Mouse (Mus musculus) brown adipose tissue, adult 24 weeks (tissue): ENCODE measurements around the gene Zfp26. TPM values are rescaled to one million over a fixed set of nuclear protein-coding genes. Genes with fewer than 3 reads are reported as not detected.
A peak's percentile ranks its signal among the peaks of the same experiment; 100 is the strongest.

Experiments
- H3K27ac ChIP-seq: fragments of 200-500 bp; replicated peaks from 2 replicates; pipeline ENCODE4 v1.5.1; 2012; ENCODE audit warnings: low read depth, mild to moderate bottlenecking, low read length
- H3K4me1 ChIP-seq: fragments of 200-500 bp; 2 replicates; pipeline ENCODE4 v1.6.1; 2012; ENCODE audit warnings: low read length, mixed read lengths; ENCODE audit not compliant: control insufficient read depth, insufficient read depth, insufficient read length
- H3K4me3 ChIP-seq: fragments of 200-500 bp; 2 replicates; pipeline ENCODE4 v1.5.1; 2012; ENCODE audit warnings: low read depth, mild to moderate bottlenecking, low read length, moderate library complexity; ENCODE audit not compliant: insufficient read depth
- polyA plus RNA-seq: library from polyadenylated mRNA; stranded (reverse); fragments of >200 nt; gene quantifications from 2 replicates; pipeline ENCODE4 v1.2.4, GENCODE M21; 2012; ENCODE audit not compliant: missing spikeins, insufficient read depth, insufficient read length

Gene Zfp26
- polyA plus RNA-seq, 1 experiment, result 4.0 TPM

DNA sequence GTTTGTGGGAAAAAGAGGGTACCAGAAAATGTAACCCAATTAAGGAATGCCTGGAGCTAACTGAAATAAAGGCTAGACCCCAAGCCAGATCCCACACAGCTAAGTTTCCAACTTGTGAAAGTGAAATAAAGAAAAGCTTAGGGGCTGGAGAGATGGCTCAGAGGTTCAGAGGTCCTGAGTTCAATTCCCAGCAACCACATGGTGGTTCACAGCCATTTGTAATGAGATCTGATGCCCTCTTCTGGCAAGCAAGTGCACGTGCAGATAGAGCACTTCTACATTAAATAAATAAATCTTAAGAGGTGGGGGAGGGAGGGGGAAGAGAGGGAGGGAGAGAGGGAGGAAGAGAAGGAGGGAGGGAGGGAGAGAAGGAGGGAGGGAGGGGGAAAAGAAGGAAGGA is 48.5 kb downstream of the Zfp26 start:
- Histone ChIP-seq H3K4me1 (no peaks in the 10 kb centered on the region), H3K4me3 (no peak overlapping the region), H3K27ac (no peak overlapping the region)

GRCm38 (mm10) chr9:20409319-20409718 is 50.6 kb downstream of the Zfp26 start:
- H3K4me1 ChIP-seq, result no peaks in the 10 kb centered on the region
- no peak overlapping the region for H3K27ac ChIP-seq
- no peak overlapping the region for H3K4me3 ChIP-seq

GRCm38 (mm10) chr9:20385343-20385703 is 74.6 kb downstream of the Zfp26 start:
- Histone ChIP-seq H3K27ac (no peak overlapping the region; the same call in 1 of the 2 replicates), H3K4me1 (peaks cover 5% of the 10 kb centered on the region; the same call in 1 of the 2 replicates), H3K4me3 (peak overlapping the region; percentile 95)

GRCm38 (mm10) chr9:20384532-20385342 is 75.2 kb downstream of the Zfp26 start, which contains the start of gene Zfp560:
TSS of gene Zfp560 (minus strand) at chr9:20385177.
- Histone ChIP-seq H3K4me1 (peaks cover 5% of the 10 kb centered on the region; the same call in 1 of the 2 replicates), H3K27ac (peak within 1 kb of the TSS; percentile 70), H3K4me3 (peak within 1 kb of the TSS; percentile 95)

GRCm38 (mm10) chr9:20383659-20384058 is 76.3 kb downstream of the Zfp26 start:
- Histone ChIP-seq H3K4me3 (peak overlapping the region; percentile 14; the same call in 1 of the 2 replicates), H3K4me1 (peaks cover 5% of the 10 kb centered on the region; the same call in 1 of the 2 replicates), H3K27ac (no peak overlapping the region)

Other genes with a start within 250 kb of the Zfp26 start
- gene Olfr871, start 248.0 kb downstream of the Zfp26 start, polyA plus RNA-seq, result not detected in 2 replicates
- gene Olfr872, start 223.0 kb downstream of the Zfp26 start, polyA plus RNA-seq, result not detected in 2 replicates
- gene Olfr39, start 177.8 kb downstream of the Zfp26 start, polyA plus RNA-seq, result not detected in 2 replicates
- 1.5 and 1.6 TPM in 2 replicates for gene Olfr873, start 161.6 kb downstream of the Zfp26 start, polyA plus RNA-seq
- not detected in 2 replicates for gene Olfr18, start 124.1 kb downstream of the Zfp26 start, polyA plus RNA-seq
- 17.2 and 19.6 TPM in 2 replicates for gene Zfp560, start 75.0 kb downstream of the Zfp26 start, polyA plus RNA-seq
- 8.0 and 8.5 TPM in 2 replicates for gene Zfp426, start 32.6 kb upstream of the Zfp26 start, polyA plus RNA-seq
- 11.8 and 14.7 TPM in 2 replicates for gene Zfp266, start 61.3 kb upstream of the Zfp26 start, polyA plus RNA-seq
- gene Zfp846, start 121.1 kb upstream of the Zfp26 start, polyA plus RNA-seq, result 3.8 and 5.0 TPM in 2 replicates
- gene Ubl5, start 182.7 kb upstream of the Zfp26 start, polyA plus RNA-seq, result 257 and 293 TPM in 2 replicates
- gene Fbxl12, start 184.6 kb upstream of the Zfp26 start, polyA plus RNA-seq, result 5.8 and 6.5 TPM in 2 replicates
- 13.9 and 17.2 TPM in 2 replicates for gene Pin1, start 191.9 kb upstream of the Zfp26 start, polyA plus RNA-seq